Mouse (Mus musculus) urinary bladder, adult 18-20 months (tissue): ENCODE measurements around the gene Sorcs2.

ENCODE experiments used
- DNase-seq, 2 experiments: peaks; one replicate each; pipeline ENCODE4 v3.0.0; 2022; ENCODE audit warnings: low spot score in 2 of 2, mixed read lengths in 2 of 2

Sorcs2 gene

GRCm38 (mm10) chr5:36178215-36178614 lies 219.7 kb downstream of the Sorcs2 start:
- no peak for DNase-seq

GRCm38 (mm10) chr5:36176873-36177272 lies 221.1 kb downstream of the Sorcs2 start:
- no peak for DNase-seq

- peak; percentile 49 to 56 for DNase-seq
These were observed 221.5 kb downstream of the Sorcs2 start for GRCm38 (mm10) chr5:36176409-36176808.

DNA sequence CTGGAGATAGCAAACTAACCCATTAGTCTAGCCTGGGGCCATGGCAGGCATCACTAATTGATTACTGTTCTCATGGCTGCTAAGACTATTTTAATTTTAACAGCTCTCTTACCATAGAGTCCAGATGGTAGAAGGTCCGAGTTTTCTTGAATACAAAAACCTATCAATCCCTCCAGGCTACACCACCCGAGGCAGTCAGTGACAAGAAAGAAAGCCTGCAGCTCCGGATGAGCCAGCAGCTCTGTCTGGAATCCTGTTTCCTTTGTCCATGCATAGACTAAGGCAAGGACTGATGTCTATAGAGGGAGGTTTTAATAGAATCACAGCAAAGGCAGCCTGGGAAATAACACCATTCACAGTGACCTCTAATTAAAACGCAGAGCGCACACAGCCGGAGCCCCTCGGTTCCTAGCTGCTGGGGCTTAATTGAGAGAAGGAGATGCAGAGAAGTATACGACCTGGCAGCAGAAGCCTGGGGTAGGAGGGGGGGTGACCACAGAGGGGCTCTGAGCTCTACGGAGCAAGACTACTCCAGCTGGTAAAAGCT lies 223.3 kb downstream of the Sorcs2 start:
- DNase-seq: no peak

DNA sequence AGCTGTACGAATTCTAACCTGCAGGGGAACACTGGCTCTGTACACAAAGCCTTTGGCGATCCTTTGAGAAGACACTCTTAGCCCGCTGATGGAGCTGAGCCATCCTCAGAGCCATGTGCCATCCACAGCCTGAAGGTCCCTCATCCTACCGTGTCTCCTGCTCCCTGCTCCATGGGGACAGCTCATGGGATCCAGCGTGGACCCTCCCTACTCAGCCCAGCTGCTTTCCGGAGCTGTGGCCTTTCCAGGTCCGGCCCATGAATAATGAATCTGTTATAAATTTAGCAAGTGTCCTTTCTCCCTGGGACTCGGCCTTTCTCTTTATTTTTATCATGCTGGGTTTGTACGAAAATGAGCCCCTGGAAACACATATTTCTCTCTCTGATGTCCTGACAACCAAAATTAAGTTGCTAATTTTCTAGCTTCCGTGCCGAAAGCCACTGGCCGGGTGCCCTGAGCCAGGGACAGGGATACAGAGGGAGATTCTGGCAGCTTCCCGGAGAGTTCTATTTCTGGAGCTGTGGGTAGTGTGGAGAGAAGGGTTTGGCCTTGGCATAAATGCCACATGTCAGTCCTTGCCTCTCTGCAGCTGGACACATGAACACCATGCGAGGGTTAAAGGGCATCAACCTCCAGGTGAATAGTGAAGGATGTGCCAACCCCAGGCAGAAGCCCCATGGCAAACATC lies 228.8 kb downstream of the Sorcs2 start:
- DNase-seq: no peak

GRCm38 (mm10) chr5:36166346-36167013 lies 231.5 kb downstream of the Sorcs2 start:
- DNase-seq: no peak

DNA sequence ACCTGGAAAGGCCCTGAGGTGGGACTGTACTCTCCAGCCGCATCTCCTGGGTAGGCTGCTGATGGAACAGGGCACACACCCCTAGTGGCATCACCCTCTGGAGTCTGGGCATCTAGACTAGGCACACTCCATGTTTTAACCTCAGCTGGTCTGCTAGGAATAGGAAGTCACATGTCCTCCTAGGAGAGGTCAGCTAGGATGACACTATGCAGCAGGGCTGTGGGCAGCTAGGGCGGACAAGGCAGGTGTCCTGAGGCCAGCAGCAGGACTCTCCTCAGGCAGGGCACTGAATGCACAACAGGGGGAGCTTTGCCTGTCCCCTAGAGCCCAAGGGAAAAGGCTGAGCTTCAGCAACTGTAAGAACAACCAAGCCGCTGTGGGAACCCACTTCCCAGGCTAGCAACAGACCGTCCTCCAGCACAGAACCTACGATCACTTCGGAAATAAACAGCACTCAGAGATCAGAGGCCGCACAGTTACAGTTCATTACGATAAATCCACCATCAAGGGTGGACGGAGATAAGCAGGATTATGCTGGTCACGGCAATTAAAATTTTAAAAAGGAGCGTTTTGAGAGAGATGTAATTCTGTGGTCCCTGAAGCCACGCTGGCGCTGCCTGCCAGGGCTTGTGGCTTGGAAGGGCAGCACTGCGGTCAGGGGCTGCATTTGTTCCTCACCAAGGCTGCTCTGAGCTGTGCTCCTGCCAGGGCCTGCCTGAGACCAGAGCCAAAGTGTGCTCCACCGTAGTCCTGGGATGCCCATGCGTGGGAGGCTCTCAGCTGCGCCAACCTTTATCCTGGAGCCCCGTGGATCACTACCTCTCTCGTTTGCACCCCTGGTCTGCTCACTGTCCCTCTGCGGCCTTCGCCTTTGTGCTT lies 232.3 kb downstream of the Sorcs2 start:
- DNase-seq: no peak

DNA sequence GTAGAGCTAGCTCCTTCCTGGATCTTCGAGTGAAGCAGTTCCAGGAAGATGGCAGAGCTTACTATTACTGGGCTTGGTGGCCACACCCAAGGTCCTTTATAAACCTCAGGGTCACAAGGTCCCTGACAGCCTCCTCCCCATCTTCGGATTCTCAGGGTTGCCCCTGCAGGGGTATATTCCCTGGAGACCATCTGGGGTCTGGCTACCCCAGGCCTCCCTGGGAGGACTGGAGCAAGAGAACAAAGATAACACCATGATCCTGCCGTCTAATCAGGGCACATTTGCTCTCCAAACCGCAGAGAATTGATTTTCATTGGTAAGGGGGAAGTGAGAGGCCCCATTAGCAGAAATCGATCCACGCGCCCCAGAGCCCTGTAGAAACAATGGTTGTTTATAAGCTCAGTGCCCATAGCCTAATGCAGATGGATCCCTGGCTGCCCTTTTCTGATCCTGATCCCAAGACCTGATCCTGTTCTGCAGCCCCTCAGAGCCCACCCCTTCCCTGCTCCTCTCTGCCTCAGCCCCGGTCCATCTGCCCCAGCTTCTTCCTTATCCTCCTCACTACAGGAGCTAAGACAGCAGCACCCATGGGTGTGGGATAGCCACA lies 243.0 kb downstream of the Sorcs2 start:
- no peak for DNase-seq

GRCm38 (mm10) chr5:36153261-36153660 lies 244.7 kb downstream of the Sorcs2 start:
- DNase-seq: no peak

DNA sequence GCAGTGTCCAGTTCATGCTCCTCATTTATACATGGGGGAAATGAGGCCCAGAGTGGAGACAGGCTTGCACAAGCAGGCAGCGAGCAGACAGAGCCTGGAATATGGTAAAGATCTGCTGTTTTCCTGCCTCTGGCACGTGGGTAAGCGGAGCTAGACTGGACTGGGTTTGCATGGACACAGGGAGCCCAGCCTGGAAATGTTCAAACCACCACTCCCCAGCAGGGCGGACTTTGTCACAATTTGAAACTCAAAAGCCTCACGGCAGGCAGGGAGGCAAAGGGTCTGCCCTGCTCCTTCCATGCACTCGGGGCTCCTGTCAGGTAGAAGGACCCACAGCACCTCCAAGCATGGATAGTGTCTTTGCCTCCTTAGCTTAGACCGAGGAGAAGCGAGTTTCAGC lies 246.9 kb downstream of the Sorcs2 start:
- DNase-seq: no peak

- DNase-seq: no peak
These were observed 248.8 kb downstream of the Sorcs2 start for GRCm38 (mm10) chr5:36149098-36149497.

- DNase-seq: no peak
These were observed 251.3 kb downstream of the Sorcs2 start for GRCm38 (mm10) chr5:36146589-36146988.

- no peak for DNase-seq
These were observed 253.4 kb downstream of the Sorcs2 start for GRCm38 (mm10) chr5:36144560-36144959.

- no peak for DNase-seq
These were observed 256.2 kb downstream of the Sorcs2 start for GRCm38 (mm10) chr5:36141676-36142255.

GRCm38 (mm10) chr5:36141112-36141511 lies 256.8 kb downstream of the Sorcs2 start:
- DNase-seq: no peak

- DNase-seq: no peak
These were observed 258.2 kb downstream of the Sorcs2 start for GRCm38 (mm10) chr5:36139766-36140165.

- DNase-seq: peak; percentile 8 to 23
These were observed 261.9 kb downstream of the Sorcs2 start for GRCm38 (mm10) chr5:36135874-36136542.

GRCm38 (mm10) chr5:36134302-36134701 lies 263.6 kb downstream of the Sorcs2 start:
- no peak for DNase-seq

- DNase-seq: no peak
These were observed 264.0 kb downstream of the Sorcs2 start for GRCm38 (mm10) chr5:36133893-36134292.

DNA sequence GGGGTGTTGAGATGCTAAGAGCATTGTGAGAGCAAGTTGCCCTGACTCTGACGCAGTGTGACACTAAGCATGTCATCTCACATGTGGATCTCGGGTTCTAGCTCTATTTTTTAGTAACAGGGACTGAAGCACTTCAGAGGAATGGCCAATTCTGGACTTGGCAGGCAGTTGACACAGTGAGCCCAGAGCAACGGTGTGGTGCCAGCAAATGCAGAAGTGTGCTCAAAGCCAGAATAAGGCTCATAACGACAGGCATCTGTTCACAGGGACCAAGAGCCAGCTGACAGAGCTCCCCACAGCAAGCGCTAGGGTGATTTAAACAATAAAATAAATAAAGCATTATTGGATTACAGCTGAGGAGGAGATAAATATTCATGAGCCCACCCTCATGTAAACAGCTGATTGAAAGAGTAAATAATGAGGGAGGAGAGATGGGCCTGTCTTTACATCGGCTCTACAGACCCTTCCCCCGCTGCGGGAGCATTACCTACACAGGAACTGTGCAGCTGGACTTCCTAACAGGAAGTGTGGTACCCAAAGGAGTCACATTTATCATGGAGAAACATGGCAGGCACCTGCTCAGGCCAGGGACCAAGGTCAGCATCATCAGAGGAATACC lies 267.4 kb downstream of the Sorcs2 start:
- DNase-seq: no peak
